Mouse (Mus musculus): ENCODE measurements around the gene Hmg20b. TPM values are rescaled to one million over a fixed set of nuclear protein-coding genes. Genes with fewer than 3 reads are reported as not detected.

The Hmg20b gene
- total RNA-seq, 4 experiments from 2014 or later = 52.4 to 61.2 (median 57.1) TPM

DNA sequence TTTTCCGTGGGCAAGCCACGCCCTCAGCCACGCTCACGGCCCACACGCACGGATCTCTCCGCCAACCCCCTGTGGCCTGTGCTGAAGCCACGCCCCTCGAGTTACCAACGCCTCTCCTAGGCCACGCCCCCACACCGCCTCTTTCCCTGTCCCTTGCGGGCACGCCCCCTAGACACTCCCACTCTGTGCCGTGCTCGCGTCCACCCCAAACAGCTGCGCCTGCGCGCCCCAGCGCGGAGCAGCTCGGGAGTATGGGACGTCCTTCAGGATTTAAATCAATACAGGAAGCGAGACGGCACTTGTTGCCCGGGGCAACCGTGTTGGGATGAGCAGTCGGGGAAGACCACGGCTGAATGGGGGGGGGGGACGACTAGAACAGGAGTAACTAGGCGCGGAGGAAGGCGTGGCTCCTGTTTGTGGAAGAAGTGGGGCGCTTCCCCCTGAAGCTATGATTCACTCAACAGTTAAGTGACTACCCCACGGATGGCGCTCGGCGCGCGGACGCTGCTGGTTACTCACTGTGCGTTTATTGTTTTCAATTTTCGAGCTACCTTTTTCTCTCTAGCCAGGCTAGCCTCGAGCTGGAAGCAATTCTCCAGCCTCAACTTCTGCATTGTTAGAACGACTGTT lies 28.4 kb upstream of the Hmg20b start:
- DNase-seq (ENCODE audit: low spot score) = peak; percentile 100

DNA sequence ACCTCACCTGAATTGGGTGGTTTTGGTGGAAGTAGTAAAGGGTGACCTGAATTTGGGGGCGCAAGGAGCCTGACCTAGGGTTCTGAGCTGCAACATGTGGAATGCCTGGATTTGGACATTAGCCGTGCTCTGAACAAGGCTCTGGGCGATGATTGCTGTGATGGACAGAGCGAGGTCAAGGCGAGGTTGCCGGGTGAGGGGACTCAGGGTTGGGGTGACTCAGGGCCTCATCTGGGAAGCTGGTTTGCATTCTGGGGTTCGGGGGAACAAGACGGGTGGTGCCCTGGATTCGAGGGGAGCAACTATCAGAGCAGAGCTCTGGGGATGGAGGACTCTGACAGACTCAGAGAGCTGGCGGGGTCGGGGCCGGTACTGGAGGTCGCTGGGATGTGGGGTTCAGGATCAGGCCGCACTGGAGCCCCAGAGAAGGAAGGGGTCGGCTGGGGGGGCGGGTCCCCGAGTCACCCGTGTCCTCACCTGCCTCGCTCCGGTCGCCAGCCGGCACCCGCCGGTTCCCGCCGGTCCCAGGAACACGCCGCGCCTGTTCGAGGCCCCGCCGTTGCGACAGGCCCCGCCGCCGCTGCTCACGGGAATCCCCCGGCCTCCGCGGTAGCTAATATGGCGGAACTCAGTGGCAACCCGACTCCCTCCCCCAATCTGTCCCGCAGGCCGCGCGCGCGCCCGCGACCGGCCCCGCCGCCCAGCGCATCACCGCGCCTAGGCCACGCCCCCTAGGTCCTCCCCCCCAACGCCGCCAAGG lies 27.7 kb upstream of the Hmg20b start, which contains the start of gene Fzr1:
Gene Fzr1 (minus strand): TSS at position 724 of the 760 bp plus-strand sequence.
- no peak for DNase-seq (ENCODE audit: low spot score)

DNA sequence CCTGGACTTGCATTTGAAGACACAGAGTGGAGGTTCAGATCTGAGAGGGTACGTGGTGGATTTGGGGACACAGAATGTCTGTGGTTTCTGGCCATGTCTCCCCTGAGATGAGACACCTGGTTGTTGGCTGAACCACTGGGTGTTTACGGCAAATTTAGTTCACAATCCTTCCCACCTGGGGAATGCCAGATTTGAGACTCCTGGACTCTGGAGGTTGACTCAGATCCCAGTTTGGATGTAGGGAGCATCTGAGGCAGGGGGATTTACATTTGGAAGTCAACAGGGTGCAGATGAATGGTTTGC lies 27.0 kb upstream of the Hmg20b start:
- DNase-seq (ENCODE audit: low spot score) = no peak

DNA sequence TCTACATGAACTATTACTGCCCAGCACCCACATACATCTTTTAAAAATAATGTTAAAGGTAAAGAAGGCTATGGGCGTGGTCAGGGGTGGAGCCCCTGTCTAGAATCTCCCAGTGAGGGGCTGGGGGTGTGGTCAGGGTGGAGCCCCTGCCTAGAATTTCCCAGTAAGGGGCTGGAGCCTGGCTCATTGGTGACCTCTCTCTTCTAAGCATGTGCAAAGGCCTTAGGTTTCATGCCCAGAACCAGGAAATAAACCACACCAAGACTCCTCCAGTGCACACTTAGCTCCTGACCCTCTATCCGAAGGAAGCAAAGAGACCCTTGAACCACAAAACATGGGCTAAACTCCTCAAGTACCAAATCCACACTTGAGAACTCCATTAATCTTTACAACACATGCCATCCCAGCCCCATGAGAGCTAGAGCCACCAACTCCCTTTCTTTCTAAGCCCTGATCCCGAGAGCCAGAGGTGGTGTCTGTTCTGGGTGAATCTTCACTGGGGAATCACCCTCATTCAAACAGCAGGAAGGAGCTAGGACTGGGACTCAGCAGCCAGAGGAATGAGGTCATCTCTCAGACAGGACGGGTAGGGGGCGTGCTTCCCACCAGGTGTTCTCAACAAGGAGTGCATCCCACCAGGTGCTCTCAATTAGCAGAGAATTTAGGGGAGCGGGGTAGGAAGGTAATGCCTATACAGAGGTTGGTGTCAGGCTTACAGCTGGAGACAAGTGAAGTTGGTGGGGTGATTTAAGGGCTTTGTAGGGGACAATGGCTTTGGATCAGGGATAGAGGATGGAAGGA lies 26.5 kb upstream of the Hmg20b start:
- no peak for DNase-seq (ENCODE audit: low spot score)

DNA sequence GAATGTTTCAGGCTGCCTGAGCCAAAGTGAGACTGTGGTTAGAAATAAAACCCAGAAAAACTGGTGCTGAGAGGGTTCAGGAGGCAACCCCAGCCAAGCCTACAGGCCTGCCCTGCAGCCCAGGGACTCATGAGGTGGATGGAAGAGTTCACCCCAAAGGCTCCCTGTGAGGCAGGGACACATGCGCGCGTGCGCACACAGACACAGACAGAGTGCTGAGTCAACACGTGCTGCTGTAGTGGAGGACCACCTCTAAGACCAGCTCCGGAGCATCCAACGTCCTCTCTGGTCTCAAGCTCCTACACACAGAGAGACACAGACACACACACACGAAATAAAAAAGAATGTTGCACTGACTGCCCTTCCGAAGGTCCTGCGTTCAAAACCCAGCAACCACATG lies 25.0 kb upstream of the Hmg20b start:
- no peak for DNase-seq (ENCODE audit: low spot score)

DNA sequence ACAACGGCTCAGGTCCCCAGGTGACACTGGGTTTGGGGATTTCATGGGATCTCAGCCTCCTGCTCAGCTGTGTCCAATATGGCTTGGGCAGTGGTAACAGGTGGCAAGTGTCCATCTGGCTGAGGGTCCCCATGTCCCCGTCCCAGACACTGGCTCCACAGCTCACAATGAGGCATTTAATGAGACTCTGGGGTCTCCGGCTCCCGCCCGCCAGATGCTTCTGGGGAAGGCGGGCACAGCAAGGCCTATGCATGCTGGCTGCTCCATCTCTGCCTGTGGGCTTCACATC lies 16.9 kb upstream of the Hmg20b start:
- no peak for DNase-seq (ENCODE audit: low spot score)

DNA sequence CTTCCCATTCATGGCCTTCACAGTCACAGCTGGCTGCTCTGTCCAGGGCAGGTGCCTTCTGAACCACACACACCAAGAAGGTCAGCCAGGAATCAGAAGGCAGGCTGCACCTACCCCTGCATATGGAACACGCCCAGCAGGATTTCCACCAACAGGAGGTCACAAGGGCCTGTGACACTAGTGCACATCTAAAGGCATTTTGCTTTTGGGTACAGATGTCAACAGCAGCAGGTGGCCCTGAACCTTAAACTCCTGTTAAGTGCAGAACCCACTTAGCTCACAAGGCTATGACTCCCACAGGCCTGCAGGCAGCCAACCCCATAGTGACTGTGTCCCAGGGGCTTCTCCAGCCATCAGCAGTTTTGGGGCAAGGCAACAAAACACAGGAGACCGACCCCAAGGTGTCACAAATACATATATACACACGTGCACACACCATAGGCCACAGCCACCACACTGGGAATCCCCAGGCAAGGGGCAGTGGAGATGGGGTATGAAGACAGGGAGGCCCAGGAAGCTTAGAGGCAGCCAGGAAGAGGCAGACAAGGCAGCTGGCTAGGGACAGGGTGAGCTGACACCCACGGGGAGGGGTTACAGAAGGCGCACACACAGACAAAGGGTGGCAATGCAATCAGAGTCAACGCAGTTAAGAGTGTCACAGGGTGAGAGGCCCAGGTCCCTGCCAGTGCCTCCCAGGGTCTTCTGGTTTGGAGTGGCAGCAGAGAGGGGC lies 16.4 kb upstream of the Hmg20b start:
- DNase-seq (ENCODE audit: low spot score) = no peak

DNA sequence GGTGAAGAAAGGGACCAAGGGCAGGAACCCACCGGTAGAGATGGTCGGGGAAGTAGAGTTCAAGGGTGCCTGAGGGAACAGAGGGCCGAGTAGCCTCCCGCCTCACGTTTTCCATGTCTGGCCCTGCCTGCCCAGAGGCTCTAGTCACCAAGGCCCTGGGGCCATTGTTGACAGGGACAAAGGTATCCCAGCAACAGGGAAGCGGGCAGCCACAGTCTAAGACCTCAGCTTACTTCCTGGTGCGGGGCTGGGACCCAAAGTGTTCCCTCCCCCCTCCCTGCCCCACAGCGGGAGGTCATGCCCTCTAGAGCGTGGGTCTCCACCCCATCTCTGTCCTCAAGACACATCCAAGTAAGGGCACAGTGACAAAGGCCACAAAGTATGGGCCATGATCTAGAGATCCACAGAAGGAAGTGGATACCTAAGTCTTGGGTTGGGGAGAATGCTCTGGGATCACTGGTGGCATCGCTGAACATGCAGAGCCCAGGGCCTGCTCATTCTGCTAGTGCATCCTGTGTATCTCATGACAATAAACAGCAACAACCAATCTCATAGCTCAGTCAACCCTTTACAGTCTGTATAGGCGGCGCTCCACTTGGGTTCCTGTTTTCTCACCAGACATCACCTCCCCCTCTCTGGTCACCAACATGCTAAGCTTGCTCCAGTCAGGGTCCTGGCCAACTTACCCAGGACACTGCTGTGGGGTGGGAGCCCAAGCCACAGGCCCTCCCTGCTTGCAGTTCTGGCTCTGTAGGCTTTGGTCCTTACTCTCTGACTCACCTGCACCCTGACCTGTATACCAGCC lies 15.6 kb upstream of the Hmg20b start, which contains the start of gene 4930404N11Rik:
Gene 4930404N11Rik (minus strand): TSS at position 145 of the 805 bp plus-strand sequence.
- no peak for DNase-seq (ENCODE audit: low spot score)

DNA sequence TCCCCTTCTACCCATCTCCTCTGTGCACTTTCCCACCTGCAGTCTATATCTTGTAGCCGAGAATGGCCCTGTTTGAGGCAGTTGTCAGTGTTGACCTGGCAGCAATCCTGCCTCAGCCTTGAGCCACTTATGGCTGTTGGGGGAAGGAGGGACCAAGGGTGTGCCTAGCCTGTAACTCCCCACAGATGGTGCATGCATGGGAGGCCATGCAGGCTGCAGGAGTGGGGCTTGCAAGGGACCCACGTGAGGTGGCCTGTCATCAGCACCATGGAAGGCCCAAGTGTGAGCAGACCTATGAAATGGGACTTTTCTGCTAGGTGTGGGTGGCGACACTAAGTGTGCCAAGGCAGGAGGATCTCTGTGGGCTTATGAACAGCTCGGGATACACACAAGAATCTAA lies 14.8 kb upstream of the Hmg20b start:
- DNase-seq (ENCODE audit: low spot score) = no peak

DNA sequence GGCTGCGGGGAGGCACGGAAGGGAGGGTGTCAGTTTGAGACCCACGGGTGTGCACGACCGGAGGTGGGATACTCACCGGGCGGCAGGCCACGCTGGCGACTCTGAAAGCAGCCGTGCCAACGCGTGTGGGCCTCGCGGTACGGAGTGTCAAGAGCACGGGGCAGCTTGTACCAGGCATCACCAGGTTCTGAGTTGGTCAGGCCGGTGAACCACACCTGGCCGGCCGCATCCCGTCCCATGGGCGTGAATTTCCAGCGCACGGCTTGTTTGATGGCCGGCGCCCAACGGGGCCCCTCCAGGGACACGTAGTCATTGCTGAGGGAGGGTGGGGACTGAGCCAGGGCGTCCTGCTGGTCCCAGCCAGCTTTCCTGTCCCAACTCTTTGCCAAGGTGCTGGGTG lies 14.4 kb upstream of the Hmg20b start:
- no peak for DNase-seq (ENCODE audit: low spot score)

DNA sequence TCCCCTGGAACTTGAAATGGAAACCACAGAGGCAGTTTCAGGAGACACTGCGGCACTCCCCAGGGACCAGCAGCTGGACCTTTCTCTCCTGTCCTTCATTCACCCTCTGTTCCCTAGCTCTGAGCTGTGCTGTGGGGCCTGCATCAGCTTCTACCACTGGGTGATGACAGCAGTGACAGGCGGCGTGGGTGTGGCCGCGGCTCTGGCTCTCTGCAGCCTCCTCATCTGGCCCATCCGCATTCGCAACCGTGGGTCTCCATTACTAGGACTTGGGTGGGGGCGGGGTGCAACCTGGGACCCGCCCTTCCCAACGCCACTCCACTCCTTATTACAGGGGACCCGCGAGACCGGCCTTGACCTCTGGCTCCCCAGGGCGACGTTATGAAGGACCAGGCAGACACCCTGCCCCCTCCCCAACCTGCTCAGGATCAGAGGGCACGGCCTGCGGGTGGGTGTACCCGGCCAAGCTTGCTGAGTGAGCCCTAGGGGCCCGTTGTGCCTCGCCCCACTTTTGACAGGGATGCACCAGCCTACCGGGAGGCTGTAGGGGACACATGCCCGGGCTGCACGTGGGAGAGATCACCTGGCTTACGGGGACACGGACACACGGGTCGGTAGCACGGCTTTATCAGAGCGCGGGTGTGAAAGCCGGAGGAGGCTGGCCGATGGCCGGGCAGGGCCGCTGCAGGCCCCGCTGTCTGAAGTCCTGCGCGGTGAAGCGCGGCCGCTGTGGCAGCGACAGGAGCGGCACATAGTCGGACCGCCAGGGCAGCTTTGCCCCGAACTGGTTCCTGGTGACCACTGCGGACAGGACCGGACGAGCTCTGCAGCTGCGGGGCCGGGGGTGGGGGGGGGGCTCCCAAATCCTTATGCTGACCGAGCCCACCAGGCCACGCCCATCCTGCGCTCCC lies 13.4 kb upstream of the Hmg20b start:
- no peak for DNase-seq (ENCODE audit: low spot score)

DNA sequence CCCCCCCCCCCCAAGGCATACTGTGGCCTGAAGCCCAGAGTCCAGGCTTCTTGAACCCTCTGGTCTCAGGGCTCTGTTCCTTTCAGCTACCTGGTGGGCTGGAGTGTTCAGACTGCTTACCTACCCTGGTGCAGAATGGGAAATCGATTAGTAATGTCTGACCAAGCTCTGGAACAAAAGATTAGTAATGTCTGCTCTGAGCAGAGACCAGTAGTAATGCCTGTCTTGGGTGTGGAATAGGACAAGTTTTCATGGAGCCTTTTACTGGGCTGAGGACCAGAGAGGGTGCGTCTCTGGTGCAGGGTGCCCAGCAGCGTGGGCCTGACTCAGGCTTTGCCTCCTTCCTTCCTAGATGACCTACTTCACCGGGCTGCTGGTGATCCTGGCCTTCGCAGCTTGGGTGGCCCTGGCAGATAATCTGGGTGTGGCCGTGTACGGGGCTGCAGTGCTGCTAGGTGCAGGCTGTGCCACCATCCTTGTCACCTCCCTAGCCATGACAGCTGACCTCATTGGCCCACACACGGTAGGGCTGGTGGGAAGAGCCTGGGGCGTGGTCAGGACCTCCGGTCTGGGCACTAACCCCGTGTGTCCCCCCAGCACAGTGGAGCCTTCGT lies 12.2 kb upstream of the Hmg20b start:
- DNase-seq (ENCODE audit: low spot score) = no peak

DNA sequence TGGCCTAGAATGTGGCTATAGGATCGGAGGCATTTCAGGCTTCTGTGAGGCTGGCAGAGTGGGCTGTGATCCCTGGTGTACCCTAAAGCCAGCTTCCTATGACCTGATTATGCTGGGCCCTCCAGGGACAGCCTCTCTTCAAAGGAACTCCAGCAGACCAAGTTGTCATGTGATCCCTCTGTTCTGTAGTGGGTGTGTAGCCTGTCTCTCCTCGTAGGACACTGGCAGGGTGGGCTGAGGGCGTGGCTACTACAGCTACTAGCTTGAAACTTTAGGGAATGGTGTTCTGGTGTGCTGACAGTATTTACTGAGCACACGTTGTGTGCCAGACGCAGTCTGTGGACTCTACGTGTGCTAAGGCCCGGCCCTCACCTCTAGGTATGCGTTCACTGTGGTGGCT lies 10.4 kb upstream of the Hmg20b start:
- DNase-seq (ENCODE audit: low spot score) = no peak

DNA sequence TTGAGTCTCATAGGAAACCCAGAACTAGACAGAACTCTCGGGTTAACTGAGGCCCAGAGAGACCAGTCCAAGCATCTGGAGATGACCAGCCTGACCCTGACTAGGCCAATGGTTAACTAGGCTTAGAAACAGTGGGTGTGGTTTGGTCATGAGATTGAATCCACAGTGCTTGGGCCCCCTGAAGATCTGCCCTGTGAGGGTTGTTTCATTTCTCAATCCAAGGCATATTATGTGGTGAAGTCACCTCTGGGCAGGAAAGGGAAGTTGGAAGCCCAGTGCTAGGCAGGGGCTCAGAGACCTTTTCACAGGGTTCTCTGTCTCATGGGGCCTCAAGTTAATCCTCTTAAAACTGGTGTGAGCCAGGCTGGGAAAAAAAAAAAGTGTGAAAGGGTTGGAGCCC lies 8.6 kb upstream of the Hmg20b start:
- no peak for DNase-seq (ENCODE audit: low spot score)

DNA sequence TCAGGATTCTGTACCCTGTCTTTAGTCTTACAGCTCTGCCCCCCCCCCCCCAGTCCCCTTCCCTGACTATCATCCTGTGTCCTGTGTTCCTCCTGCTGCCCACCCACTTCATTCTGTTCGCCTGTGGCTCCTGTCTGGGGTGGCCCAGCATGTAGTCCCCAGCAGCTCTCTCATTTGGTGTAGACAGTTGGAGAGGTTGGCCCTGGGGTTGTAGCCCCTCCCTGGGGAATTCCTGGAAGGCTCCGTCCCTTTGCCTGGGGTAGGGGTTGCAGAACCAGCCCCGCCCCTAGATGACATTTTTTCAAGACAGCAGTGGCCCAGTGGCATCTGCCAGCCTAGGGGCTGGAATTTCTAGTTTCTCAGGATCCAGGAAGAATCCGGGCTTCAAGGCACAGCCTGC lies 7.9 kb upstream of the Hmg20b start:
- DNase-seq (ENCODE audit: low spot score) = no peak

DNA sequence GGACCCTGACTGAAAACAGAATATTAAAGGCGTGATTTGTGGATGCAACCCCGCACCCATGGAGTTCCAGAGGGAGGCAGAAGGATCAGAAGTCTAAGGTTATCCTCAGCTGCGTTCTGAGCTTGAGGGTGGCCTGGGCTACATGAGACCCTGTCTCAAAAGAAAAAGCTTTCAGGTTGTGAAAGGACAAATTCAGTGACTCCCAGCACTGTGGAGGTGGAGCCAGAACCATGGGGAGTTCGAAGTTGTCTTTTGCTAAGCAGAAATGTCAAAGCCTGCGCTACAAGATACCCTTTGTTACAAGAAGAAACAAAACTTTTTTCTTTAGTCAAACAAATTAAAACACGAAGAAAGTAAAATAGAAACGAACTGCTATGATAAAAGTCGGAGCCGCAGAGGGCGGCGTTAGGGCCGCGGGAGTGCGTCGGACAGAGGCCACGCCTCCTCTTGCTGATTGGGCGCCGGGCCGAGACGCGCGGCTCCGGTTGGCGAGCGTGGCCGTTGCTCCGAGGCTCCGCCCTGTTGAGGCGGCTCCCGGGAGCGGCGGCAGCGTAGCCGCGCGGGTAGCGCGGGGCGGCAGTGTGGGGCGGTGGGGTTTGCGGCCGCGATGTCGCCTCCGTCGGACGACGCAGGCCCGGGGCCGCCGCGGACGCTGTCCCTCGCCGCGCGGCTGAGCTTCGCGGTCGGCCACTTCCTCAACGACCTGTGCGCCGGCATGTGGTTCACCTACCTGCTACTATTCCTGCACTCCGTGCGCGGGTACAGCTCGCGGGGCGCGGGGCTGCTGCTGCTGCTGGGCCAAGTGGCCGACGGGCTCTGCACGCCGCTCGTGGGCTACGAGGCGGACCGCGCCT lies 6.9 kb upstream of the Hmg20b start, which contains the start of gene Mfsd12:
Gene Mfsd12 (plus strand): TSS at position 501 of the 854 bp plus-strand sequence.
- peak; percentile 88 for DNase-seq (ENCODE audit: low spot score)

DNA sequence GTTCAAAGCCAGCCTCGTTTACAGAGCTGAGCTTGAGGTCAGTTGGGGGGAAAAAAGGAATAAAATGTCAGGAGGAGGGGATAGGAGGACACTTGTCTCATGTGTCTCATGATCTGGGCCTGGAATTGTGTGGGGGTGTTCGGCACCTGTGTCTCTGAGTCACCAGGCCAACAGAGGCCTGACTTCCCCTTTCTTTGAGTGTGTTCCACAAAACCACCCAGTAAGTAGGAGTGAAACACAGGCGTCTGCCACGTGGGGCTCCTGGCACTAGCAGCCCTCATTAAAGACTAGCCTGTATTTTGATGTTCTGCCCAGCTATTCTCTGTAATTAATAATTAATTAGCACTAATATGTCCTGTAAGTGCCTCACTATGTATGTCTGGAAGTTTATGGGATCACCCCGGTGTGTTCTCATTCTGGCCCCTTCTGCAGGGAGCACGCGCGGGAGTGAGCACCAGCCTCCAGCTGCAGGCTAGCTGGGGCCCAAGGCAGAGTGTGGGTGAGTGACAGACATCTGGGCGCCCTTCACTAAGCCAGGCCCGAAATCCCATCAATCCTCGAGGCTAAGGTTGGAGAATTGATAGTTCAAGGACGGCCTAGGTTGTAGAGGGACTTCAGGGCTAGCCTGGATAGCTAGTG lies 6.2 kb upstream of the Hmg20b start:
- DNase-seq (ENCODE audit: low spot score) = no peak

DNA sequence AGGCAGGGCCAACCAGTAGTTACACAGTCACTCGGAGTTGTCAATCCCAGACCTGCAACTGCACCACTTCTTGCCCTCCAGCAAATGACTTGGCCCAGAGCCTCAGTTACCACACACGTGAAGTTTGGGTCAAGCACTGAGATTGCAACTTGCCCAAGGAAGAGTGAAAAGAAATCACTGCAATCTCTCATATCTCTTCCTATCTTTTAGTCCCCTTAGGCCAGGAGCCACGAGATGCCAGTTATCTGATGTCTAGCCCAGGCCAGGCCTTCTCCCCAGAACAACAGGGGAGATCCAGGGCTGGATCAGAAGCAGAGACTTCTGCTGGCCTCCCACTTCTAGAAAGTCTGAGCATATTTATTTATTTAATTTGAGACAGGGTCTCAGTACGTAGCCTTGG lies 5.3 kb upstream of the Hmg20b start:
- DNase-seq (ENCODE audit: low spot score) = no peak

All from heart, adult 8-10 months (tissue).